Comparison of ENCODE assay signal across 32 mouse cellular contexts in genomic region chr7:140787406-140788052, GRCm38 (mm10). TPM values are rescaled to one million over a fixed set of nuclear protein-coding genes. Genes with fewer than 3 reads are reported as not detected.
A peak's percentile ranks its signal among the peaks of the same experiment; 100 is the strongest.
DNase-seq lines count a peak whose midpoint lies in the region; ATAC-seq and TF ChIP-seq lines count a peak whose summit lies in the region.
"Had no signal": no experiment of that assay in that cellular context is flagged by ENCODE, and none has a peak within 500 bp of the region (broad histone marks: within the 10 kb centered on the region; RNA-seq: fewer than 3 reads in every experiment).

Gene Syce1, minus strand, starts transcription at chr7:140787852.

- peak; percentile 94 for DNase-seq in ZHBTc4 (ENCODE audit: low read depth, low spot score)
- DNase-seq in testis, postnatal 14 days (ENCODE audit: low spot score) = peak; percentile 93
- no peak for DNase-seq in ovary, adult 18-20 months (ENCODE audit: low spot score)
- no peak for DNase-seq in liver, embryonic 11.5 days (ENCODE audit: low spot score)
- DNase-seq: adrenal gland, postnatal 25 days; B cell, adult 2 months; cerebellum, adult 11-12 months; cerebellum, adult 9-11 months; forebrain, postnatal 0 days; gastrocnemius, postnatal 10 days; heart, postnatal 36 days; kidney, adult 8-10 months; kidney, postnatal 4 days; left cerebral cortex, postnatal 4 days; liver, embryonic 13.5 days; lung, adult 18-20 months; lung, postnatal 4 days; midbrain, embryonic 14.5 days; right cerebral cortex, postnatal 25 days; thymus, postnatal 14 days had no signal

- H3K27ac ChIP-seq in heart, embryonic 13.5 days (replicated peaks) = no peak within 1 kb of the TSS
- H3K27ac ChIP-seq in heart, embryonic 11.5 days (ENCODE audit: low read depth, low read length) = no peak within 1 kb of the TSS
- no peak within 1 kb of the TSS for H3K27ac ChIP-seq in ES-Bruce4 (ENCODE audit: insufficient read depth, low read length)
- no peak within 1 kb of the TSS for H3K27ac ChIP-seq in liver, embryonic 11.5 days (ENCODE audit: low read depth, low read length)
- H3K27ac ChIP-seq: forebrain, embryonic 12.5 days; heart, embryonic 15.5 days; hindbrain, embryonic 12.5 days; kidney, postnatal 0 days; liver, embryonic 13.5 days; neural tube, embryonic 15.5 days had no signal

- ATAC-seq in heart, embryonic 13.5 days (ENCODE audit: extremely low read depth, insufficient number of reproducible peaks, low FRiP score, low TSS enrichment) = peak; percentile 25; the same call in 1 of the 2 replicates
- ATAC-seq in heart, embryonic 11.5 days (replicated peaks; ENCODE audit: insufficient number of reproducible peaks, low FRiP score, low TSS enrichment) = no peak; the same call in 1 of the 2 replicates
- no peak; the same call in 1 of the 2 replicates for ATAC-seq in liver, embryonic 11.5 days (replicated peaks; ENCODE audit: low FRiP score)
- ATAC-seq: forebrain, postnatal 0 days; intestine, embryonic 16.5 days; lung, postnatal 0 days had no signal

- no peak within 1 kb of the TSS for H3K9ac ChIP-seq in heart, embryonic 13.5 days
- no peak within 1 kb of the TSS for H3K9ac ChIP-seq in heart, embryonic 11.5 days (ENCODE audit: low read depth, low read length)
- H3K9ac ChIP-seq in ES-Bruce4 (ENCODE audit: low read depth, poor library complexity, severe bottlenecking) = no peak within 1 kb of the TSS
- H3K9ac ChIP-seq in liver, embryonic 11.5 days (ENCODE audit: low read depth, low read length) = no peak within 1 kb of the TSS
- H3K9ac ChIP-seq: forebrain, embryonic 12.5 days; forebrain, postnatal 0 days; heart, embryonic 15.5 days; hindbrain, embryonic 12.5 days; liver, embryonic 13.5 days; neural tube, embryonic 15.5 days had no signal

- no peak within 1 kb of the TSS for H3K4me3 ChIP-seq in heart, embryonic 13.5 days
- H3K4me3 ChIP-seq in heart, embryonic 11.5 days (ENCODE audit: low read depth, low read length) = no peak within 1 kb of the TSS
- peak within 1 kb of the TSS; percentile 35 for H3K4me3 ChIP-seq in ES-Bruce4 (ENCODE audit: low read depth, low read length)
- no peak within 1 kb of the TSS for H3K4me3 ChIP-seq in liver, embryonic 11.5 days (ENCODE audit: low read depth, low read length)
- H3K4me3 ChIP-seq: erythroblast, embryonic 14.5 days; forebrain, embryonic 12.5 days; heart, embryonic 15.5 days; hindbrain, embryonic 12.5 days; liver, embryonic 13.5 days; megakaryocyte, embryonic 14.5 days; neural tube, embryonic 15.5 days had no signal

- no peak within 1 kb of the TSS for H3K4me2 ChIP-seq in heart, embryonic 13.5 days
- no peak within 1 kb of the TSS for H3K4me2 ChIP-seq in heart, embryonic 11.5 days
- no peak within 1 kb of the TSS for H3K4me2 ChIP-seq in liver, embryonic 11.5 days
- H3K4me2 ChIP-seq: forebrain, embryonic 12.5 days; heart, embryonic 15.5 days; hindbrain, embryonic 12.5 days; liver, embryonic 13.5 days; neural tube, embryonic 15.5 days had no signal

- no peak for TF ChIP-seq POLR2A in ES-Bruce4 (IDR thresholded peaks at IDR 0.05; ENCODE audit: insufficient read depth, low read length)

- H3K4me1 ChIP-seq in heart, embryonic 13.5 days = no peaks in the 10 kb centered on the region
- no peaks in the 10 kb centered on the region for H3K4me1 ChIP-seq in heart, embryonic 11.5 days (ENCODE audit: control insufficient read depth, insufficient read depth, low read length)
- no peaks in the 10 kb centered on the region for H3K4me1 ChIP-seq in ES-Bruce4 (ENCODE audit: control insufficient read depth, insufficient read depth, low read length)
- H3K4me1 ChIP-seq in liver, embryonic 11.5 days (replicated peaks; ENCODE audit: control insufficient read depth, insufficient read depth, low read length) = no peaks in the 10 kb centered on the region
- H3K4me1 ChIP-seq: forebrain, embryonic 12.5 days; heart, embryonic 15.5 days; hindbrain, embryonic 12.5 days; liver, embryonic 13.5 days; megakaryocyte, embryonic 14.5 days; neural tube, embryonic 15.5 days had no signal

- no peak for TF ChIP-seq CTCF in ES-Bruce4 (IDR thresholded peaks at IDR 0.05; ENCODE audit: low read depth, low read length)

- 68% methylated on average over 33 of the region's 33 CpGs for WGBS in heart, embryonic 13.5 days
- WGBS in heart, embryonic 11.5 days (ENCODE audit: insufficient replicate concordance) = 64% methylated on average over 33 of the region's 33 CpGs
- WGBS in liver, embryonic 11.5 days = 69% methylated on average over 33 of the region's 33 CpGs

- H3K36me3 ChIP-seq in heart, embryonic 13.5 days = no peaks in the 10 kb centered on the region
- H3K36me3 ChIP-seq in heart, embryonic 11.5 days (ENCODE audit: control insufficient read depth, insufficient read depth, low read length) = no peaks in the 10 kb centered on the region
- H3K36me3 ChIP-seq in ES-Bruce4 (ENCODE audit: control insufficient read depth, insufficient read depth, low read length, poor library complexity, severe bottlenecking) = no peaks in the 10 kb centered on the region
- no peaks in the 10 kb centered on the region for H3K36me3 ChIP-seq in liver, embryonic 11.5 days (ENCODE audit: control insufficient read depth, insufficient read depth, low read length)
- H3K36me3 ChIP-seq: forebrain, embryonic 12.5 days; heart, embryonic 15.5 days; hindbrain, embryonic 12.5 days; liver, embryonic 13.5 days; neural tube, embryonic 15.5 days had no signal

- H3K9me3 ChIP-seq in heart, embryonic 13.5 days = no peaks in the 10 kb centered on the region
- no peaks in the 10 kb centered on the region for H3K9me3 ChIP-seq in heart, embryonic 11.5 days (replicated peaks; ENCODE audit: control insufficient read depth, low read length)
- H3K9me3 ChIP-seq in ES-Bruce4 (replicated peaks; ENCODE audit: control insufficient read depth, insufficient read depth, low read length, poor library complexity, severe bottlenecking) = no peaks in the 10 kb centered on the region
- H3K9me3 ChIP-seq in liver, embryonic 11.5 days (ENCODE audit: control insufficient read depth, low read length) = no peaks in the 10 kb centered on the region
- H3K9me3 ChIP-seq: forebrain, embryonic 12.5 days; heart, embryonic 15.5 days; hindbrain, embryonic 12.5 days; liver, embryonic 13.5 days; megakaryocyte, embryonic 14.5 days had no signal

- TF ChIP-seq EP300 in ES-Bruce4 (IDR thresholded peaks at IDR 0.05; ENCODE audit: insufficient read depth, low read depth, low read length) = no peak

- no peaks in the 10 kb centered on the region for H3K27me3 ChIP-seq in heart, embryonic 13.5 days (replicated peaks)
- H3K27me3 ChIP-seq in heart, embryonic 11.5 days (ENCODE audit: control insufficient read depth, insufficient read depth, low read length) = no peaks in the 10 kb centered on the region
- H3K27me3 ChIP-seq in ES-Bruce4 (ENCODE audit: control insufficient read depth, insufficient read depth, low read length, poor library complexity, severe bottlenecking) = no peaks in the 10 kb centered on the region; the same call in 1 of the 2 replicates
- H3K27me3 ChIP-seq in liver, embryonic 11.5 days (replicated peaks; ENCODE audit: control insufficient read depth, insufficient read depth, low read length) = no peaks in the 10 kb centered on the region
- H3K27me3 ChIP-seq: forebrain, embryonic 12.5 days; heart, embryonic 15.5 days; hindbrain, embryonic 12.5 days; liver, embryonic 13.5 days; neural tube, embryonic 15.5 days had no signal

RNA-seq across cellular contexts. Expression of gene Syce1, which starts in this region (rescaled TPM):
- 0.23 and 0.29 TPM in 2 replicates for polyA plus RNA-seq in heart, embryonic 13.5 days (2015; fragmentation: Nextera tagmentation; extraction: Ambion mirVana)
- polyA plus RNA-seq in heart, embryonic 11.5 days (2014; fragmentation: Nextera tagmentation; extraction: Ambion mirVana) = 0.25 and 0.70 TPM in 2 replicates
- 3.7 and 3.9 TPM in 2 replicates for polyA plus RNA-seq in ES-Bruce4 (2011; ENCODE audit: insufficient read depth, insufficient read length, low read depth, missing spikeins)
- 0.58 TPM in 1 of 2 replicates, not detected in the other for polyA plus RNA-seq in liver, embryonic 11.5 days (2014; fragmentation: Nextera tagmentation; extraction: Ambion mirVana)
- polyA plus RNA-seq: kidney, postnatal 0 days; lung, postnatal 0 days had no signal

Comparison
In these comparisons a context has a peak if more than half of its experiments do, and no peak if none do; other contexts are left out.
1. Peak in ATAC-seq in heart, embryonic 13.5 days; RNA of the gene not detected or under 1 TPM.
2. DNase-seq: peak in ZHBTc4 (single experiment) and testis, postnatal 14 days (single experiment); none in ovary, adult 18-20 months (single experiment) and liver, embryonic 11.5 days (single experiment).